Mouse (Mus musculus) lung, adult 2 months (tissue): Measurements from ENCODE around the gene Med26.
A peak's percentile ranks its signal among the peaks of the same experiment; 100 is the strongest.

Source experiments
- CTCF ChIP-seq: fragments of 200-500 bp; IDR thresholded peaks from 2 replicates; pipeline ENCODE4 v1.5.1; 2011; ENCODE audit warnings: mild to moderate bottlenecking, low read length, control low read depth; ENCODE audit not compliant: insufficient read depth
- POLR2A ChIP-seq: fragments of 200-500 bp; IDR thresholded peaks from 2 replicates; pipeline ENCODE4 v1.6.1; 2011; ENCODE audit warnings: low read depth, mild to moderate bottlenecking, control low read depth, low read length, borderline replicate concordance; ENCODE audit errors: extremely low read depth

GRCm38 (mm10) chr8:72570633-72571610 is 22.9 kb upstream of the Med26 start, which contains the start of gene Smim7:
- no peak for TF ChIP-seq CTCF
- peak; percentile 84; the same call in 1 of the 2 replicates for TF ChIP-seq POLR2A
